Comparison of ENCODE assay signal across 9 mouse cellular contexts in genomic region chr9:21601722-21602399, GRCm38 (mm10). TPM values are rescaled to one million over a fixed set of nuclear protein-coding genes. Genes with fewer than 3 reads are reported as not detected.
DNase-seq lines count a peak whose midpoint lies in the region; ATAC-seq and TF ChIP-seq lines count a peak whose summit lies in the region.
"Had no signal": no experiment of that assay in that cellular context is flagged by ENCODE, and none has a peak within 500 bp of the region (broad histone marks: within the 10 kb centered on the region; RNA-seq: fewer than 3 reads in every experiment).

No protein-coding gene starts in this region.

- TF ChIP-seq CTCF in kidney, adult 2 months (conservative IDR thresholded peaks at IDR 0.05; ENCODE audit: insufficient read depth, insufficient read length, low read depth, low read length), result peak; percentile 90

- H3K9ac ChIP-seq in midbrain, embryonic 16.5 days (ENCODE audit: low read depth, low read length), result no peak overlapping the region

- H3K36me3 ChIP-seq in kidney, adult 2 months (ENCODE audit: control insufficient read depth, insufficient read depth, low read length), result no peaks in the 10 kb centered on the region
- no peaks in the 10 kb centered on the region for H3K36me3 ChIP-seq in midbrain, embryonic 16.5 days (ENCODE audit: control insufficient read depth, insufficient read depth, low read length)

- no peak for TF ChIP-seq POLR2A in kidney, adult 2 months (IDR thresholded peaks at IDR 0.05; ENCODE audit: low read depth, low read length)

- H3K27me3 ChIP-seq in kidney, adult 2 months (replicated peaks; ENCODE audit: control insufficient read depth, insufficient read depth, low read length), result no peaks in the 10 kb centered on the region
- H3K27me3 ChIP-seq in midbrain, embryonic 16.5 days (ENCODE audit: control insufficient read depth, insufficient read depth, low read depth, low read length), result no peaks in the 10 kb centered on the region

- WGBS in kidney, adult 2 months, result 50% methylated on average over 10 of the region's 10 CpGs
- WGBS in midbrain, embryonic 16.5 days, result 49% methylated on average over 10 of the region's 10 CpGs

- no peak overlapping the region for H3K27ac ChIP-seq in kidney, adult 2 months (ENCODE audit: insufficient read depth, low read depth, low read length)
- H3K27ac ChIP-seq in midbrain, embryonic 16.5 days (ENCODE audit: low read length), result no peak overlapping the region

- H3K4me3 ChIP-seq in kidney, adult 2 months (ENCODE audit: insufficient read depth, low read depth, low read length), result no peak overlapping the region
- no peak overlapping the region for H3K4me3 ChIP-seq in midbrain, embryonic 16.5 days (ENCODE audit: low read depth, low read length)
- H3K4me3 ChIP-seq: erythroblast, embryonic 14.5 days had no signal

- DNase-seq in 416B (ENCODE audit: low read depth) (peak; percentile 84), liver (peak; percentile 73)
- peak; percentile 71 for DNase-seq in T-cell, adult 2 months (ENCODE audit: low spot score)
- peak; percentile 69 to 84 for DNase-seq in cerebellum, postnatal 36 days
- DNase-seq in gastrocnemius, postnatal 4 days (ENCODE audit: low spot score in 2 of 2), result peak; percentile 40 to 52
- DNase-seq in kidney, adult 2 months, result peak; percentile 80
- DNase-seq in spleen, postnatal 4 days (ENCODE audit: low spot score in 2 of 2), result peak; percentile 71 to 87

- peak; percentile 64; the same call in 1 of the 2 replicates for ATAC-seq in midbrain, embryonic 16.5 days

- H3K4me1 ChIP-seq in kidney, adult 2 months (ENCODE audit: control insufficient read depth, insufficient read depth, low read length), result no peaks in the 10 kb centered on the region; the same call in 1 of the 2 replicates
- H3K4me1 ChIP-seq in midbrain, embryonic 16.5 days (ENCODE audit: control insufficient read depth, insufficient read depth, low read length), result no peaks in the 10 kb centered on the region

- H3K4me2 ChIP-seq in midbrain, embryonic 16.5 days (ENCODE audit: low read length), result no peak overlapping the region

- H3K9me3 ChIP-seq in midbrain, embryonic 16.5 days (replicated peaks; ENCODE audit: control insufficient read depth, low read length, poor library complexity, severe bottlenecking), result no peaks in the 10 kb centered on the region

RNA-seq across cellular contexts. Expression of gene Yipf2, which starts 9.2 kb away (rescaled TPM):
- total RNA-seq in gastrocnemius, postnatal 4 days (2021), result 1 to 10 TPM; 5.3 to 6.1 TPM
- polyA plus RNA-seq in kidney, adult 2 months (2012; rRNA removed), result 39.9 and 44.9 TPM in 2 replicates
- polyA plus RNA-seq in midbrain, embryonic 16.5 days (2015; fragmentation: Nextera tagmentation; extraction: Ambion mirVana), result 24.9 and 26.9 TPM in 2 replicates

RNA-seq across cellular contexts. Expression of gene Timm29, which starts 9.3 kb away (rescaled TPM):
- 10 to 100 TPM; 46.6 to 51.3 TPM for total RNA-seq in gastrocnemius, postnatal 4 days (2021)
- polyA plus RNA-seq in kidney, adult 2 months (2012; rRNA removed), result 33.6 and 34.0 TPM in 2 replicates
- 58.6 and 59.0 TPM in 2 replicates for polyA plus RNA-seq in midbrain, embryonic 16.5 days (2015; fragmentation: Nextera tagmentation; extraction: Ambion mirVana)

RNA-seq across cellular contexts. Expression of gene Smarca4, which starts 14.1 kb away (rescaled TPM):
- total RNA-seq in gastrocnemius, postnatal 4 days (2021), result 10 to 100 TPM; 65.7 to 66.7 TPM
- polyA plus RNA-seq in kidney, adult 2 months (2012; rRNA removed), result 24.9 and 26.9 TPM in 2 replicates
- 129 and 137 TPM in 2 replicates for polyA plus RNA-seq in midbrain, embryonic 16.5 days (2015; fragmentation: Nextera tagmentation; extraction: Ambion mirVana)

RNA-seq across cellular contexts. Expression of gene Carm1, which starts 55.2 kb away (rescaled TPM):
- total RNA-seq in gastrocnemius, postnatal 4 days (2021), result 10 to 100 TPM; 81.9 to 91.2 TPM
- polyA plus RNA-seq in kidney, adult 2 months (2012; rRNA removed), result 47.7 and 54.6 TPM in 2 replicates
- polyA plus RNA-seq in midbrain, embryonic 16.5 days (2015; fragmentation: Nextera tagmentation; extraction: Ambion mirVana), result 22.5 and 27.4 TPM in 2 replicates
